Mouse (Mus musculus): ENCODE results near the gene Osgin1.
A peak's percentile ranks its signal among the peaks of the same experiment; 100 is the strongest.

Gene Osgin1

DNA sequence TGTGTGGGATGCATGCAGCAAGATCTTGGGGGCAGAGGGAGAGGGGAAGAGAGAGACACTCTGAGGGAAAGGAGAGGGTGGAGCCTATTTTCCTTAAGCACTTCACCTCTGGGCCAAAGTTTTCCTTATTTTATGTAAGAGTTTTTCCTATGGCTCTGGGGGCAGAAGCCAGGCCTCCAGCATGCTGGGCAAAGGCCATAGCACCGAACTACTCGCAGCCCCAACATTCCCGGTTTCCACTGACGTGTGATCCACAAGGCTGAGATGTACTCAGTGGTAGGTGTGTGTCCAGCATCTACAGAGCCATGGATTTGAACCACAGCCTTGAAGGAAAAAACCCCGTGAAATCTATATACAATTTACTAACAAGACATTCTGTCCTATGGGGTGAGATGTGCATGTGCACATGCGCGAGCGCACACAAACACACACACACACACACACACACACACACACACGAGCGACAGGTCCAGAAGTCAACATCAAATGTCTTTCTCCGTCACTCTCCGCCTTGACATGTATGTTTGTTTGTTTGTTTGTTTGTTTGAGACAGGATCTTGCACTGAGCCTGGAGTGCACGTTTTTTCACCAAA, at the start of gene Osgin1:
Gene Osgin1 (plus strand): TSS at position 543 of the 593 bp plus-strand sequence.
- DNase-seq (ENCODE audit: extremely low spot score): no peak

GRCm38 (mm10) chr8:119384478-119384877, 49.4 kb upstream of the Osgin1 start:
- DNase-seq (ENCODE audit: extremely low spot score): peak; percentile 69

- no peak for DNase-seq (ENCODE audit: extremely low spot score)
These were observed 48.1 kb upstream of the Osgin1 start for GRCm38 (mm10) chr8:119385854-119386253.

DNA sequence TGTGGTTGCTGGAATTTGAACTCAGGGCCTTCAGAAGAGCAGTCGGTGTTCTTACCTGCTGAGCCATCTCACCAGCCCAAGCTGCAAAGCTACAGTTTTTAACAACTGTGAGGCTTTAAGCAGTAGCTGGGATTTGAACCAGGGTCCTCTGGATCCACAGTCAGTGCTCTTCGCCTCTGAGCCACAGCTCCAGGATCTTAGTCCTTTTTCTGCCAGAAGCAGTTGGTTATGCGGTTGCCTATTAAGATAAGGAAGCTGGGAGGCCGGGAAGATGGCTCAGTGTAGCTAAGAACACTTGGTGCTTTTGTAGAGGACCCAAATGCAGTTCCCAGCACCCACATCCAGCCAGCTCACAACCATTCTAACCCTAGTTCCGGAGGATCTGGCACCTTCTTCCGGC, 46.9 kb upstream of the Osgin1 start:
- DNase-seq (ENCODE audit: extremely low spot score): no peak

GRCm38 (mm10) chr8:119394097-119394496, 39.8 kb upstream of the Osgin1 start:
- DNase-seq (ENCODE audit: extremely low spot score): no peak

GRCm38 (mm10) chr8:119394524-119395026, 39.3 kb upstream of the Osgin1 start, which contains the start of gene Mlycd:
Mlycd (plus strand) TSS chr8:119394878.
- DNase-seq (ENCODE audit: extremely low spot score): peak; percentile 89

GRCm38 (mm10) chr8:119395072-119395950, 38.6 kb upstream of the Osgin1 start:
- DNase-seq (ENCODE audit: extremely low spot score): peak; percentile 27

GRCm38 (mm10) chr8:119398558-119398957, 35.4 kb upstream of the Osgin1 start:
- DNase-seq (ENCODE audit: extremely low spot score): no peak

DNA sequence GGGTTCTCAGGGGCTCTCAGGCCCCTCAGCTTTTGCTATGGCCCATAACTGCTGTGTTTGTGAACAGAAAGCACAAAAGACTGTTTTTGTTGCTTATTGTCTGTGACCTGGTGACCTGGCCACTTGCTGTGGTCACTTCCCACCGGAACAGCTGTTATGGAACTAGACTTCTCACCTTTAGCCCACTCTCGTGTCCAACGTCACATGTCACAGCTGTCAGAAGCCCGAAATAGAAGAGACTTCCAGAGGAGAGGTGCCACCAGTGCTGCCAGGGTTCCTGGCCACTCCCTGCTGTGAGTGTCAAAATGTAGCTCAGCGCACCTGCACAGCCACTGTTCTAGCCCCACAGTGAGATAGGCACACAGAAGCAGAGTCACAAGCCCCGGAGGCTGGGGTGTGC, 34.7 kb upstream of the Osgin1 start:
- no peak for DNase-seq (ENCODE audit: extremely low spot score)

DNA sequence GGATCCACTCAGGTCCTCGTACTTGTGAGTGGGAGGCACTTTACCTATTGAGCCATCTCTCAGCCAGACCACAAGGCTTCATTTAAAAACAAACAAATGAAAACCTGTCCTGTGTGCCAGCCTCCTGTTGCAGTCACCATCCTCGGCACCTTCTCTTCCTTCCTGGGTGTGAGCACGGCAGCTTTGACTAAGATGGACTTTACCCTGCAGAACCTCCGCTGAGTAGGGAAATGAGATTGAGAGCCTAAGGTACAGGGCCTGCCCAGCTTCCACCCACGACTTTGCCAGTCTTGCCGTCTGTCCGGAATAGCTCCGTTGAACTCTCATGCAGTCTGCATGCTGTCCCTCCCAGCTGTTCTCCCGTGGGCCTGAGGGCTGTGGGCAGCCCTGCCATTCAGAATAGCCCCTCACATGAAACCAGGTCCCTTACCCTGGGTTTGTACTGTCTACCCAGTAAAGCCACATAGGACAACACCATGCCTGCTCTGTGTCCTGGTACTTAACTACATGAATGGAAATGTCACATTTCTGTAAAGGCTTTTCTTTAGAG, 33.7 kb upstream of the Osgin1 start:
- DNase-seq (ENCODE audit: extremely low spot score): no peak

- no peak for DNase-seq (ENCODE audit: extremely low spot score)
These were observed 33.0 kb upstream of the Osgin1 start for GRCm38 (mm10) chr8:119400904-119401303.

DNA sequence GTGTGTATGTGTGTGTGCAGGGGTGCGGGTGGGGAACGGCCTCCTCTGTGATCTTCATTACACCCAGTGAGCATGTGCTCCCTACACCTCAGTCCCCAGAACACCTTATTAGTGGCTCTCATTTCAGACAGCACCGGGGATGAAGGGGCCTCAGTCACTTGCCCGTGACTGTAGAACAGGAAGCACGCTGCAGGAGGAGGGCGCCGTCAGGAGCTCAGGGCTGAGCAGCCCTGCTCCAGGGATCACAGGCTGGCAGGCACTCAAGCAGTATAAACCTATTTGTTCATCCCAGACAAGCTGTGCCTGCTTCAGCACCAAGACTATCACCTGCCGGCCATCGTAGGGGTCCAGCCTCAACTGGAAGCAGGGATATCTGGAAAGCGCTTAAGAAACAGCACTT, 30.0 kb upstream of the Osgin1 start:
- no peak for DNase-seq (ENCODE audit: extremely low spot score)

DNA sequence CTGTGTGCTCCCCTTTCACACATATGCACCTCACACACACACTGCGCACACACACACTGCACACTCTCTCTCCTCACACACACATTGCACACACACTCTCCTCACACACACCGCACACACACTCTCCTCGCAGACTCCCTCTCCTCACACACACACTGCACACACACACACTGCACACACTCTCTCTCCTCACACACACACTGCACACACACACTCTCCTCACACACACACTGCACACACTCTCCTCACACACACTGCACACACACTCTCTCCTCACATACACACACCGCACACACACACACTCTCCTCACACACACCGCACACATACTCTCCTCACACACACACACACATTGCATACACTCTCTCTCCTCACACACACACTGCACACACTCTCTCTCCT, 29.3 kb upstream of the Osgin1 start:
- no peak for DNase-seq (ENCODE audit: extremely low spot score)

DNA sequence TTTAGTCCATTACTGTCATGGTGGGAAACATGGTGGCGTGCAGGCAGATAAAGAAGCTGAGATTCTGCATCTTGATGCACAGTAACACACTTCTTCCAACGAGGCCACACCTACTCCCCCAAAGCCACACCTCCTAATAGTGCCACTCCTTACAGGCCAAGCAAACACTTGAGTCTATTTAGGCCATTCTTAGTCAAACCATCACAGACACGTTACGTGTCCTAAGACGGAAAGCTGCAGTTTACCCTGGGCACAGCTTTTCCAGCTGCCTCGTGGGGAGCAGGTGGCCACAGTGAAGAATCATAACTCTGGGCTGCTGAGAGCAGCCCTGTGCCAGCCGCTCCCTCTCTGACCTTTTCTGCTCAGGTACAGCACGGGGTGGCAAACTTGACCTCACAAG, 25.6 kb upstream of the Osgin1 start:
- DNase-seq (ENCODE audit: extremely low spot score): no peak

DNA sequence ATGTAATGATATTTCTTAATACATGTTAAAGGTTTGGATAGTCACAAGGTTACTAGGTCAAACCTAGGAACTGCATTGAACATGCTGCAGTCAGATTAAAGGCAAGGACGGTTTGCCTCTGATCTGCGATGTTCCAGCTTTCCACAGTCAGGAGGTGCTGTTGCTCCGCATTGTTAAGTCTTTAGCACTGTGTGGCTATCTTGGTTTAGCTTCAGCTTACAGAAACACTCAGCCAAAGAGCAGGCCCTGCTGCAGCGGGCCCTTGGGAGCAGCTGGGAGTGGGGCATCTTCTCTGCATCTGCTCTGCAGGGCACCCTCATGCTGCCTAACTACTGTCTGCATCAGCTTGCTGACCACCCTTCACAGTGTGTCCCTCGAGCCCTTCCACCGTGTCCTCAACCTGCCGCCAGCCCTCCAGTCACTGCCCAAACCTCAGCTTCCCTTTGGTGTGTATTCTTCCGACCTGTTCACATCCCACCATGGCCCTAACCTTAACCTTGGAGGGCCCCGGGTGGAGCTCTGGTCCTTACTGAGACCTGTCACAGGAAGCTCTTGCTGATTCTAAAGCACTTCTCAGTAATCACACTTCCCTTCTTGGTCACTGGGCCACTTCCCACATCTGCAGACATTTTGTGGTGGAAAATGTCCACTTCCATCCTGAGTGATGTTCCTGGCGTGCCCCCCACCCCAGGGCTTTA, 21.7 kb upstream of the Osgin1 start:
- DNase-seq (ENCODE audit: extremely low spot score): no peak

GRCm38 (mm10) chr8:119412735-119413498, 21.0 kb upstream of the Osgin1 start:
- peak; percentile 78 for DNase-seq (ENCODE audit: extremely low spot score)

DNA sequence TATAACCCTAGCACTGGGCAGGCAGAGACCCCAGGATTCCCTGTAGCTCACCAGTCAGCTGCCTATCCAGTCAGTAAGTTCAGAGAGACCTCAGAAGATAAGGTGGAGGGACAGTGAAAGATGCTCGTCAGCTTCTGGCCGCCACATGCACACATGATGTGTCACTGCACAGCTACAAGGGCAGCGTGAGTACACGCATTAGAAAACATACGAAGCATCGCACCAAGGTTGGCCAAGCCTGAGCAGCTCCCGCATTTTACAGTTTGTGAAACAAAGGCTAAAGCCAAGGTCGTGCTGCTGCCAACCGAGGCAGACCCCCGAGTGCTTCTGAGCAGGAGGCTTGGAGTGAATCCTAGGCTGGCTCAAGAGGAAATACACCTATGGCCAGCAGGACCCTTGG, 20.3 kb upstream of the Osgin1 start:
- no peak for DNase-seq (ENCODE audit: extremely low spot score)

DNA sequence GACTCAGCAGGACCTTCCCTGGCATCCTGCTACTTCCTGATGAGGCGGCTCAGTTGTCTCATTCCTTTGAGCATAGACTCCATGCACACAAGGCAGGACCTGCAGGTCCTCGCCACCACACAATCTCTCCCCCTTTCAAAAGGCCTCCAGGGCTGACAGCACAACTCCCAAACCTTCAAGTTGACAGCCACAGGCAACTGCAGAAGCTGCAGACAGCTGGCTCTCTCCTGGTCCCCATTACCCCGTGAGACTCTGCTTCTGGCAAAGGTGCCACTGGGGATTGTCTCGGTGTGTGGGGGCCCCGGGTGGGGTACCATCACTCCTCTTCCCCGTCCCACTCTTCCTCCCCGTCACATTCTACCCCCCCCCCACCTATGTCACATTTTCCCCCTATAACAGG, 13.6 kb upstream of the Osgin1 start:
- no peak for DNase-seq (ENCODE audit: extremely low spot score)

- no peak for DNase-seq (ENCODE audit: extremely low spot score)
These were observed 12.3 kb upstream of the Osgin1 start for GRCm38 (mm10) chr8:119421603-119422122.

DNA sequence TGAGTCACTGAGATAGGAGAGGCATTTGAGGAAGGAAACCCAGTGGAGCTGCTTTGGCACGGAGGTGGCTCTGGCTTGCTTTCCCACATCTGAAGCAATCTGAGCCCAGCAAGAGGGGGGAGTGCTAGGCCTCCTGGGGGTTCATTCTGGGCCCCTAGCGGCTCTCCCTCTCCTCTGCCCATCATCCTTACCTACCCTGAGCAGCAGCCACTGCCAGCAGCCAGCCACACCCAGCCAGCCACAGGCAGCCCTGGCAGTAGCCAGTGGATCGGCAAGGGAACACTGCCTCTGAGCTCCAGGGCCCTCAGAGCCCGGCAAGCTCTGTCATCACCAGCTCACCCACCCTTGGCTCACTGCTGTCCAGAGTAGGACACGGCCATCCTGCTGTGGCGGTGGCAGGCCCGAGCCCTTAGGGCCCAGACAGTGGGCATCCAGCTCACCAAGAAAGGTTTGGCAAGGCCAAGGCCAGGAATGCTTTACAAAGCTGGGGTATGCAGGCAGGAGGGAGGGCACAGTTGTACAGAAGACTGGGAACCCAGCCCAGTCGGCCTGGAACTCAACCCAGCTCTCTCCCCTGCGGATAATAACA, 11.7 kb upstream of the Osgin1 start:
- no peak for DNase-seq (ENCODE audit: extremely low spot score)

Measured in embryo, embryonic 9.5 days (tissue).